Mouse (Mus musculus): ENCODE results near the gene 4930432M17Rik.
A peak's percentile ranks its signal among the peaks of the same experiment; 100 is the strongest.

The 4930432M17Rik gene

DNA sequence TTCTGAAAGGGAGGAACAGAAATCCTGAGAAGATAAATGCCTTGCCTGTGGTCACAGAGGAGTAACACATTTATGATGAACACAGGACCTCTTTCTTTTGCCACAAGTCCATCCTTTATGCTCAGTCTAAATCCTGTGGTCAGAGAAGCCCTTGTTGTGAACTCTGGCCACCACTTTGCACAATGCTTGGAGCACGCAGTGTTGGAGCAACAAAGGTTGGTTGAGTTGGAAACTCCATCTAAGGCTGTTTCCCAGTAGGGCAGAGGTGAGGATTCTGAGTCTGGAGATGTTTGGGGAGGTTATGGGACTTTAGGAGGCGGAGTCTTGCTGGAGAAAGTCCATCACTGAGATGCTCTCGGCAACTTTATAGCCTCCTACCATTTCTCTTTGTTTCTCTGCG, 36.5 kb downstream of the 4930432M17Rik start:
- no peak for DNase-seq (ENCODE audit: low spot score in 2 of 2)

DNA sequence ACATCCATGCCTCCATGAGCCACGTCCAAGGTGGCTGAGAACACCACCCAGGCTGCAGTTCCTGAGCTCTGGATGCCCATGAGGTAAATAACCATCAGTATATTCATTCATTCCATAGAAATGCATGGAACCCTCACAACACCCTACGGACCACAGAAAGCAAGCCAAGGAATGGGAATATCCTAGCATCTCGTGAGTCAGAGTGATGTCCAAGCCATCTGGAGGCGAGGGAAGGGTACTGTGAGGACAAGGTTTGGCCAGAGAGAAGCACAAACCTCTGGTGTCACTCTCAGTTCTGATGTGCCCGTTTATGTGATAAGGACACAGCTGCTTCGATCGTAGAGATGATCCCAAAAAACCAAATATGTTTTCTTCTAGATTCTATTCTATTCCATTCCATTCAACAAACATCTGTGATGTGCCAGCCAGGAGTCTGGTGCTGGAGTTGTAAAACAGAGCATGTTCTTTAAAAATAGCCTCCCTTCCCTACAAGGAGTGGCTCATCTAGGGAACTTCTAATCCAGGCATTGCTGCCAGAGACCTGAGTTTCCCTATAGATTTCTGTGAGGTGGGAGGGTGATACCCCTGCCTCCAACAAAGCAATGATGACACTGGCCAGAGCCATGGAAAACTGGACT, 40.5 kb downstream of the 4930432M17Rik start:
- no peak for DNase-seq (ENCODE audit: low spot score in 2 of 2)

DNA sequence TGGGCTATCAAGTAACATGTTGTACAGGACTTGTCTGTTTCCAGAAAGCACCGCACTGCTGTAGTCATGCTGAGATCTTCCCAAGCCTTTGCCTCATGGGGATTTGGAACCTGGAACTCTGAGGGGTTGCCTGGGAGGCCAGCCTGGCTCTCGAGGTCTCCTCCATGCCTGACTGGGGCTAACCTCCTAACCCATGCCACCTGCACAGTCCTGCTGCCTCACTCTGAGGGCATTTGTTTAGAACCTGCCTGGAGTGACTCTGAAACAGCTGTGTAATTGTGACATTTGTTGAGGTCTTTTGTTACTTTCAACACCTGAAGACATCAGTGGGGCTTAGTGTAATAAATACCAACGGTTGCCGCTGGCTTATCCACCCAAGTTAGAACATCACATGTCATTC, 41.7 kb downstream of the 4930432M17Rik start:
- no peak for DNase-seq (ENCODE audit: low spot score in 2 of 2)

DNA sequence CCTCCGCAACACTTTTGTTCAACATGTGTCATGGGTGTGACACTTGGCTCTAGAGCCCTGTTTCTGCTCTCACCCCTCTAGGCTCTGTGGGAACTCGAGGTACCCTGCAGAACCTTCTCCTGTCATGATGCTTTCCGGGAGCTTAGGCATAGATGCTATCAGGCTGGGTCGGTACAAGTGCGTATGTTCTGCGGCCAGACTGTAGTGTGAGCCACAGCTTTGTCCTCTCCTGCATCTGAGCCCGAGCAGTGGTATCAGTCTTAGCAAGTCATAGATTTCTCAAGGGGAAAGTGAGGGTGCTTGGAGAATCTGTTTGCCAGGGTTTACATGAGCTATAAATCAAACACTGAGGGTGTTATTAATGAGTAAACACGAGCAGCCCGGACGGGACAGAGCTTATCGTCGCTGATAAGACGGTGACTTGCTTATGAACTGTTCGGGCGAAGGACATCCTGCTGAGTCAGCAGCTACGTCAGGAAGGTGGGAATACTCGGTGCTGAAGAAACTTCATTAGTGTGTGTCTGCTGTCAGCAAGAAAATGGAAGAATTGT, 42.7 kb downstream of the 4930432M17Rik start:
- no peak for DNase-seq (ENCODE audit: low spot score in 2 of 2)

DNA sequence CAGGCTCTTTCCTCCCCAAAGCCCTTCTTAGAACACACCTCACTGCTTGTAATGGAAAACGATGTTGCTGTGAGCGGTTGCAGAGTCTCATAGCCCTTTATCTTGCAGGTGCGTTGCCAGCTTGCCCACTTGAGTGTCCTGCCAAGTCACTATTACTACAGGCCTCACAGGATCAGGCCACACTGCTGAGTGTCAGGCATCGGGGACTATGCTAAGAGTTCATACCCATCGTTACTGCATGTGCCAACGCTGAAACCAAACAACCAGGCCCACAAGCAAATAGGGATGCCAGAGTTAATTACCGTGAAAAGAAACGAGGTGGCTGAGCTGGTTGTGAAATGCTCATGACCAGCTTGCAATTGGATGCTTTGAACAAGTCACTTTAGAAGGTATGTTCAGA, 43.3 kb downstream of the 4930432M17Rik start:
- DNase-seq (ENCODE audit: low spot score in 2 of 2) = no peak

DNA sequence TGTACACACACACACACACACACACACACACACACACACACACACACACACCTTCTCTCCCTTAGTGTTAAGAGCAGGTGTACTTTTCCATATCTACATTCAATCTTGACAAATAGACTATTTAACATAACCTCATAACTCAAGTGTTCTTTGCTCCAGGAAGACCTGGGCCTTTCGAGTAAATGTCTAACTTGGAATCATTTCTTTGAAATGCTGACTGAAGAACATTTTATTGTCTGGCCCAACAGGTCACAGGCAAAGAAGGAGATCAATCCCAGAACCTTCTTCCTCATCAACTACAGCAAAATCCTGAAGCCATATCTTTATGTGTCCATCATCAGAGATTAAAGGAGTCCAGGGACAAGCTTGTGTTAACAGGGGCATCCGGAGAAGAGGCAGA, 43.9 kb downstream of the 4930432M17Rik start:
- no peak for DNase-seq (ENCODE audit: low spot score in 2 of 2)

DNA sequence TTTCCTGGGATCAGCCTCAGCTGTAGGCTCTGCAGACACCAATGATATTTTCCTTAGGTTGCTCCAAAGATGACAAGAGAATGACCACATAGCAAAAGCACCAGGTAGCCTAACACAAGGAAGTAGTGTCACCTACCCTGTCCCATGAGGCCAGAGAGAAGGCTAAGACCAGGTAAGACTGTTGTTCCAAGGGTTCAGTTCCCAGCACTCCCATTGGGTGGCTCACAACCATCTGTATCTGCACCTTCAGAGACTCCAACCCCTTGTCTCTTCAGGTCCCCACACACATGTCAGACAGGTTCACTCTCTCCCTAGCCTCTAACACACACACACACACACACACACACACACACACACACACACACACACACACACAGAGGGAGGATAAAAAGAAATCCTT, 44.8 kb downstream of the 4930432M17Rik start:
- DNase-seq (ENCODE audit: low spot score in 2 of 2) = no peak

DNA sequence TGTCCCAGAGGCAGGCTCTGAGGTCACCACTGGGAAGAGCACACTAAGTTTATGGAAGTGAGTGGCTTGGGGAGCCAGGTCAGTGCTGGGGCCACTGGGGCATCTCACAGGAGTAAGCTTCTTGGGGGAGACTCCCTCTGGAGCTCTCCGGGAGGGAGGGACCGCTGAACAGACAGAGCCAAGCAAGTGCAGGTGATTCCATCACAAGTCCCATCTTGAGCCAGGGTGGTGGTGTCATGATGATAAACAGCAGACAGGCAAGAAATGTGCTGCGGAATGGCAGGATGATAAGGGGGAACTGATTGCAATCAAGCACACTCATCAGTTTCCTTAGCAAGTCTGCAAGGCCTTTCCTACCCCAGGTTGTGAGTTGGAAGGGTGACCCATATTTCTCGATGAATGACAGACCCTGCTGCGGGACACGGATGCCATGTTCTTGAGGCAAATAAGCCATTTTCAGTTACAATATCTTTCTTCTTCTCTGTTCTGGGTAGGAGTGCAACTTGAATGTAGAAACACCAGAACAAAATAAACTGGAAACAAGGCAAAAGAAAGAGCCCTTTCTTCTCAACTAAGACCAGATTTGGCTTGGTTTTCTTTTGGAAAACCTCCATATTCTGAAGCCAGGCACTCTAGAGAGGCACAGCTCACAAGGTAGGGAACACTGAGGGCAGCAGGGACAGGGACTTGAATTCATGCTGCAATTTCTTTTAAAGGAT, 45.3 kb downstream of the 4930432M17Rik start:
- DNase-seq (ENCODE audit: low spot score in 2 of 2) = no peak

DNA sequence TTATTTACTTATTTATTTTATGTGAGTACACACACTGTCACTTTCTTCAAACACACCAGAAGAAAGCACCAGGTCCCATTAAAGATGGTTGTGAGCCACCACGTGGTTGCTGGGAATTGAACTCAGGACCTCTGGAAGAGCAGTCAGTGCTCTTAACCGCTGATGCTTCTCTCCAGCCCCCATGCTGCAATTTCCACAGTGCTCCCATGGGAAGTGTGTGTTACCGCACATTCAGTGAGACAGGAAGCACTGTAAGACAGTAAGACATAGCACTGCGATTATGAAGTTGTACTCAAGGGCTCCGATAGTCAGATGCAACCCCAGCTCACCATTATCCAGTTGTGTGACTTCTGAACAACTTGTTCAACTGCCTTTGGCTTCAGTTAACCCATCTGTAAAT, 45.9 kb downstream of the 4930432M17Rik start:
- no peak for DNase-seq (ENCODE audit: low spot score in 2 of 2)

DNA sequence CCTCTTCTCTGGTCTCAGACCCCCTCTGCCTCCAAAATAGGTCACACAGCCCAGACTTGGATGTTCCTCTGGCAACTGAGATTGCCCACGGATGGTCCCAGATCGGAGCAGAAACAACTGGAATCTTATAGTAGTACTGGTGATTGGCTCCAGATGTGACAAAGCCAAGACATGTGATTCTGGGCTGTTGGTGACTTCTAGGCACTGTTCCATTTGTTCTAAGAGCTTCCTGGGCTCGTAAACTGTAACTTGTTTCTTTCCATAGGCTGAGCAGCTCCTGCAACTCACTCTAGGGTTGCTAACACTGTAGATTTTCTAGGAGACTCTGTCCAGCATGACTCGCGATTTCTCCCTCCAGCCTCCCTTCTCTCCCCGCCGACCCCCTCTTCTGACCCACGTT, 48.1 kb downstream of the 4930432M17Rik start:
- DNase-seq (ENCODE audit: low spot score in 2 of 2) = no peak

DNA sequence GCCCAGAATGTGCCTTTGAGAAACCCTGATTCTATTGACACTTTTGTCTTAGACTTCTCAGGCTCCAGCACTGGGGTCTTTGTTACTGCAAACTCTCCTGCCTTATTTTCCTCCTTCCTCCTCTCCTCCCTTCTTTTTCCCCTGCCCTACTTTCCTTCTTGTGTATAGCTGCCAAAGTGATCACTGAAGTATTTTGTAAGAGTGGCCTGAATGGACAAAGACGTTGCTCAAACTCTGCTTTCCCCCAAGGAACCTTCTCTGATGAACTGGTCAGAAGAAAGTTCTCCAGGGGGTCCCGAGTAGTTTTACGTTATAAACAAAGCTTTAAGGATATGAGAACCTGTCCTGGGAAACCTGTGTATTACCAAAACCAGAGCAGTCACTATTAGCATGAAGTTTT, 49.1 kb downstream of the 4930432M17Rik start:
- DNase-seq (ENCODE audit: low spot score in 2 of 2) = no peak

DNA sequence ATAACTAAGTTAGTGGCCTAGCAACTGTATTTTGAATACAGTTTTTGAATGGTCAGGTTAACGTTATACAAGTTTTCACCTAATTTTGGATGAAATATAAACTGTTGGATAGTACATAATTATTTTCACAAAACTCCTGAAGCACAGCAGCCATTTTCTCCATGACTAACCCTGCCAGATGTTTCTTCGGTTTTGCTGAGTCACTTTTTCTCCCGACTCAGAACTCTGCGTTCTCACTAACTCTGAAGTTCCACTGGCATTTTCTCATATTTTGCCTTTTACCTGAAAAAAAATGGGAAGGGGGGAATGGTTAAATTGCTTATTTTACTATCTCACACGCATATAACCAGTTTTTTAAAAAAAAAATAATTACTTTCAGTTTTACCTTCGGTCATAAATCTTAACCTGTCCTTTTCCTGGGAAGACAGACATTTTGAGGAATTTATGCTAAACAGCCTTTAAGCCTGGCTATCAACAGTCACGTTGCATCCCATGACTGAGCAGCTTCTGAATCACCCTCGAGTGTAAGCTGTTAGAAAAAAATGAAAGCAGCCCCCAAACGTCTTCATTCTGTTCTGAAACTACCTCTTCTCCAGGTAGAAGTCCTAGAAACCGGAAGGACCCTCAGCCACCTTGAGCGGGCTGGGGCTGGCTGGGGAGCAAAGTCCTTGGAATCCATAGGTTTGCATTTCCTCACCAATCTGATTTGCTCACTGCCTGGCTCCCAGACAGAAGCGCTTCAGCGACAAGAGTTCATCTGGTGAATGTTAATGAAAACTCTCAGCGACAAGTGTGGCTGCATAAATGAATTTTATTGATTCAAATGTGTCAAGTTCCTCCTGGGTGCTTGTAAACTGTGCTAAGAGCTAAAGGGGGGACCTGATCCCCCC, 50.5 kb downstream of the 4930432M17Rik start:
- DNase-seq (ENCODE audit: low spot score in 2 of 2) = no peak

DNA sequence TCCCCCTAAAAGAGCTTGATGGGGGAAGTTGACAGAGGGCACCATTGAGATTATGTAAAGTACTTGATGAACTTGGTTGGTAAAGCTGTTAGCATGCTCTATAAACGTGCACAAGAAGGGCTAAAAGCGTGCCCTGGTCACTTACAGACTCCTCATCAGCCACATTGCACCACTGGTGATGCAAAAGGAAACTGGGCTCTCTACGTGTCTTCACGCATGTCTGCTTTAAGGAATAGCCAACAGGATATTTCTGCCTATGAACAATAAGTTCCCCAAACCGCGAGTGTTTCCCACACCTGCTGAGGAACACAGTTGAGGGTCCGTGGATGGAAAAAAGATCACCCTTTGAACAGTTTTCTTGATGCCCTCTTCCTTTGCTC, 51.1 kb downstream of the 4930432M17Rik start:
- no peak for DNase-seq (ENCODE audit: low spot score in 2 of 2)

DNA sequence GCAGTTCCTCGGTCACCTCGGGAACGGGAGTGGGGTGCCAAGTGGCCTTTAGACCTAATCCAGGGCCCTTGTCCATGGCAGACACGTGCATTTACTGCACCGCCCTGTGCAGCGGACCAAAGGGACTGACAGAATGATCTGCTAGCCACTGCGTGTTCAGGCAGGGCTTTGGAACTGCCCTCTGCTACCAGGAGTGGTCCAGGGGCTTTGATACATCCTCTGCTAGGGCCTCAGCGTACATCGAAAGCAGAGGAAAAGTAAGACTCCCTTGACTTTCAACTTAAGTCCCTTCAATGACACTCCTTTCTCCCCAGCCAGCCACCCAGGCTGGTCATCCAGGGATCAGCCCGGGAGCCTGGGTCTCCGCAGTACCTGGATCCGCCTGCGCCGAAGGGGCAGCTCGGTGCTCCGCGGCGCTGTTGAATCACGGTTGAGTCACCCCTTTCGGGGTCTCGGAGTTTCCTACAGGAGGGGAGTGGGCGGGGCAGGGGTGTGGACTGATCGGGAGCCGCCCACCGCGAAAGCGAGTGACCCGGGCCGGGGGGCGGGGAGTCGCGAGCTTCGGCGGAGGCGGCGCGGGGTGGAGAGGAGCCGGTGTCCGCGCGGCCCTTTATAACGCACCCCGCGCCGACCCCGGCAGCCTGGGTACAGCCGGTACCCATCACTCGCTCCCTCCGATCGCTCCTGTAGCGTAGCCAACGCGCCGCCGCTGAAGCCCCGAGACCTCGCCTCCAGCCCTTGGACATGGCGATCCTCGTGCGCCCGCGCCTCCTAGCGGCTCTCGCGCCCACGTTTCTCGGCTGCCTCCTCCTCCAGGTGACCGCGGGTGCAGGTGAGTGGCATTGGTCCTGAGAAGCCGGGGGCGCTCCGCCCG, 52.6 kb downstream of the 4930432M17Rik start, which contains the start of gene F3:
Gene F3 (plus strand): TSS at position 567 of the 874 bp plus-strand sequence.
- DNase-seq (ENCODE audit: low spot score in 2 of 2) = peak; percentile 74 to 84

DNA sequence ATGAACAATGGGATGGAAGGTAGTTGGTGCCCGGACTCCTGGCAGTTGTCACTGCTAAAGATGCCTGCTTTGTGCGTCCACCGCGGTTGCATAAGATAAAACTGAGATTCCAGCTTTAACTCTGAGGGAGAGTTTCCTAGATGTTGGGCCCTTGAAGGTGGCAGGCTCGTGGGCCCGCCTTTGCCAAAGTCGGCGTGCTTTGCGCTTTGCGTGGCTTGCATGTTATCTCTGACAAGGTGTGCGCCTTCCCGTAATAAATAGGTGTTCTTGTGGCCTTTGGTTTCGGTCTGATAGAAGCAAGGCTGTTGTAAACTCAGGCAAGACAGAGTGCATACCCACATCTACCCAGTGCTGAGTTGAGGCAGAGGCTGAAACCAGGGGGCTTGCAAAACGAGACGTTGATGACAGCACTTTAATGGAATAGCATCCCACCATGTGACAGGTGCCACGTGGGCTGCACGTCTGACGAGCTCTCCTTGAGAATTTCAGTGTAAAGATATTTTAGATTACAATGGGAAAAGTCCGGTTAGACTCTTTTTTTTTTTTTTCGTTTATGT, 53.5 kb downstream of the 4930432M17Rik start:
- DNase-seq (ENCODE audit: low spot score in 2 of 2) = peak in 1 of 2 experiments; percentile 27

DNA sequence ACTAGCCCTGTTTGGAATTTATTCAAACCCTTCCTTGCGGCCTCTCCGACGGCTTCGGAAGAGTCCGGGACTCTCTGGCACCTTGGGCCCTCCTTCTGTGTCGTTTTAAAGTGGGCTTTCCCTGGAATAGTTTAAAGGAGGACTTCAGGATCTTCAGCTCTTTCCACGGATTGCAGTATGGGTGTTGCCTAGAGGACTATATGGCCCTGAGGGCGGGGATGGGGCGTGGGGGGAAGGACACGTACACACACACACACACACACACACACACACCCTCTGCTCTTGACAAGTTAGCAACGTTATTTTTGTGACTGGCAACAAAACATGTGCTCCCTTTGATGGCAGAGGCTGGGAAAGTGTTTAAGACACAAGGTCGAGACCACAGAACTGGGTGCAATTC, 54.0 kb downstream of the 4930432M17Rik start:
- DNase-seq (ENCODE audit: low spot score in 2 of 2) = no peak

DNA sequence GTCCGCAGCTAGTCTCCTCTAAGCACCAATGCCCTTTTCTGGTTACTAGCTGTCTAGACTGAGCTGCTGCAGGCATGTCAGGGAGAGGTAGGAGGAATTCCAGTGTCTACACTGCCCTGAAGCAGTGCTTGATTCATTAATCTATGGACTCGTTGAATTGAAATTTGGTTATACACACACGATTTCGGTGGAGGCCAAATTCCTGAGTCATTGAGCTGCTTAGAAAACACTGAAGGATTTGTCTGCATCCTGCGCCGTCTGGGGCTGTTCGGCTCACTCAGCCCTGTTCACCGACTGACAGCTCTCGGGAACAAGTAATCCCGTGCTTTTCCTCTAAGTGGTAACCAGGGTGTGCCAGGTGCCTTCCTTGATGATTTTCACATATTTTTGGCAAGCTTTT, 55.1 kb downstream of the 4930432M17Rik start:
- no peak for DNase-seq (ENCODE audit: low spot score in 2 of 2)

DNA sequence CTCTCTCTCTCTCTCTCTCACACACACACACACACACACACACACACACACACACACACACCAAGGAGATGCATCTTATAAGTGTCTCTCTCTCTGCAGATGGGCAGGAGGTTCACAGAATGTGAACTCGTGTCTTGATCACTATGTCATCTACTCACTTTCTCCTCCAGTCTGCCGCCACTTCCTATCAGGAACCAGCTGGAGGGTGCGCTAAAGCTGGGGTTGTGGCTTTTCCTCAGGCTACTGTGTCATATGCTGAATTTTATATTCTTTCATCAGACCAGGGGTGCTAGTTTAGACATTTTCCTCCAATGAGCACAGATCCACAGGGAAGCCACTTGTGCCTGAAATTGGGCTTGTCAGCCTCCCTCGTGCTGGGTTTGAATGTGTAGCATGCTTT, 59.1 kb downstream of the 4930432M17Rik start:
- DNase-seq (ENCODE audit: low spot score in 2 of 2) = no peak

Data from urinary bladder, postnatal 36 days (tissue).